Mouse (Mus musculus) forebrain, embryonic 15.5 days (tissue): ENCODE data around the gene Oprd1. TPM values are rescaled to one million over a fixed set of nuclear protein-coding genes. Genes with fewer than 3 reads are reported as not detected.

Experiments used
- ATAC-seq: fragments of 200-750 bp; cut with Nextera tagmentation; replicated peaks from 2 replicates; pipeline ENCODE4 v1.8.0; 2017; ENCODE audit warnings: mild to moderate bottlenecking, moderate TSS enrichment, moderate library complexity
- H3K27ac ChIP-seq: fragments of 300-500 bp; sonication (generic); replicated peaks from 2 replicates; pipeline ENCODE4 v1.5.1; 2015; ENCODE audit warnings: mild to moderate bottlenecking, inconsistent platforms
- H3K27me3 ChIP-seq: fragments of 300-500 bp; sonication (generic); 2 replicates; pipeline ENCODE4 v1.6.1; 2015; ENCODE audit warnings: inconsistent platforms
- H3K36me3 ChIP-seq: fragments of 300-500 bp; sonication (generic); 2 replicates; pipeline ENCODE4 v1.6.1; 2015; ENCODE audit warnings: mild to moderate bottlenecking, inconsistent platforms
- H3K4me1 ChIP-seq: fragments of 300-500 bp; sonication (generic); 2 replicates; pipeline ENCODE4 v1.6.1; 2015; ENCODE audit warnings: inconsistent platforms
- H3K4me2 ChIP-seq: fragments of 300-500 bp; sonication (generic); replicated peaks from 2 replicates; pipeline ENCODE4 v1.6.1; 2015; ENCODE audit warnings: mild to moderate bottlenecking, inconsistent platforms
- H3K4me3 ChIP-seq: fragments of 300-500 bp; sonication (generic); 2 replicates; pipeline ENCODE4 v1.5.1; 2015; ENCODE audit warnings: mild to moderate bottlenecking, inconsistent platforms
- H3K9ac ChIP-seq: fragments of 300-500 bp; sonication (generic); replicated peaks from 2 replicates; pipeline ENCODE4 v1.6.1; 2015; ENCODE audit warnings: mild to moderate bottlenecking, inconsistent platforms
- H3K9me3 ChIP-seq: fragments of 300-500 bp; sonication (generic); 2 replicates; pipeline ENCODE4 v1.6.1; 2016; ENCODE audit warnings: inconsistent platforms
- WGBS: fragments of 180-500 bp; shearing (Covaris S2); methylation state at CpG from one replicate; pipeline ENCODE4 v1.1.7; 2015; ENCODE audit warnings: mixed read lengths; 5-methylcytosine and 5-hydroxymethylcytosine counted together
- polyA plus RNA-seq: library from polyadenylated mRNA; unstranded; fragments of >200 nt; fragmentation: Nextera tagmentation; extraction: Ambion mirVana; gene quantifications from 2 replicates; pipeline ENCODE4 v1.2.1, GENCODE M21; 2015

The Oprd1 gene
- polyA plus RNA-seq, 1 experiment from 2014 or later = 0.11 TPM

- Histone ChIP-seq H3K4me3 (peak overlapping the region; percentile 56), H3K4me2 (peak overlapping the region; percentile 99), H3K4me1 (peaks cover 26% of the 10 kb centered on the region), H3K27me3 (peaks cover 59% of the 10 kb centered on the region), H3K9ac (0 out of 2 replicates have a peak overlapping the region, but pooled peaks have one; percentile 43), H3K36me3 (no peaks in the 10 kb centered on the region), H3K27ac (no peak overlapping the region), H3K9me3 (no peaks in the 10 kb centered on the region)
- 34% methylated on average over 1 of the region's 1 CpGs for WGBS
- ATAC-seq = no peak
Observed at GRCm38 (mm10) chr4:132075796-132076195, 68.5 kb downstream of the Oprd1 start.

- Histone ChIP-seq H3K27me3 (peaks cover 58% of the 10 kb centered on the region), H3K9ac (peak within 1 kb of the TSS; percentile 43), H3K9me3 (no peaks in the 10 kb centered on the region), H3K36me3 (no peaks in the 10 kb centered on the region), H3K4me2 (peak within 1 kb of the TSS; percentile 99), H3K4me3 (peak within 1 kb of the TSS; percentile 56), H3K27ac (no peak within 1 kb of the TSS), H3K4me1 (peaks cover 26% of the 10 kb centered on the region)
- 1% methylated on average over 47 of the region's 47 CpGs for WGBS
- peak; percentile 81 for ATAC-seq
Observed at GRCm38 (mm10) chr4:132074933-132075769, 69.1 kb downstream of the Oprd1 start, which contains the start of gene Epb41. TSS of gene Epb41 (minus strand) at chr4:132075321.

GRCm38 (mm10) chr4:132074077-132074932, 70.0 kb downstream of the Oprd1 start, which contains the start of gene Gm10300:
TSS of gene Gm10300 (plus strand) at chr4:132074697.
- H3K9me3 ChIP-seq = no peaks in the 10 kb centered on the region
- H3K4me2 ChIP-seq = peak within 1 kb of the TSS; percentile 99
- H3K27me3 ChIP-seq = peaks cover 56% of the 10 kb centered on the region
- H3K27ac ChIP-seq = no peak within 1 kb of the TSS
- peak; percentile 33 for ATAC-seq
- H3K9ac ChIP-seq = peak within 1 kb of the TSS; percentile 43
- peak within 1 kb of the TSS; percentile 56 for H3K4me3 ChIP-seq
- WGBS = under 1% methylated on average over 42 of the region's 42 CpGs
- peaks cover 24% of the 10 kb centered on the region for H3K4me1 ChIP-seq
- no peaks in the 10 kb centered on the region for H3K36me3 ChIP-seq

- Histone ChIP-seq H3K27me3 (peaks cover 52% of the 10 kb centered on the region), H3K36me3 (no peaks in the 10 kb centered on the region), H3K4me3 (no peak overlapping the region), H3K4me1 (peaks cover 23% of the 10 kb centered on the region), H3K9me3 (no peaks in the 10 kb centered on the region), H3K9ac (no peak overlapping the region), H3K27ac (no peak overlapping the region), H3K4me2 (no peak overlapping the region)
- ATAC-seq = no peak
- 63% methylated on average over 6 of the region's 6 CpGs for WGBS
Observed at GRCm38 (mm10) chr4:132072946-132073345, 71.3 kb downstream of the Oprd1 start.

- 79% methylated on average over 3 of the region's 3 CpGs for WGBS
- H3K36me3 ChIP-seq = no peaks in the 10 kb centered on the region
- H3K27ac ChIP-seq = no peak overlapping the region
- no peak for ATAC-seq
- peaks cover 23% of the 10 kb centered on the region for H3K4me1 ChIP-seq
- H3K4me2 ChIP-seq = no peak overlapping the region
- H3K9me3 ChIP-seq = no peaks in the 10 kb centered on the region
- H3K27me3 ChIP-seq = peaks cover 48% of the 10 kb centered on the region
- no peak overlapping the region for H3K9ac ChIP-seq
- no peak overlapping the region for H3K4me3 ChIP-seq
Observed at GRCm38 (mm10) chr4:132072156-132072555, 72.1 kb downstream of the Oprd1 start.

- 90% methylated on average over 2 of the region's 2 CpGs for WGBS
- no peak overlapping the region for H3K4me3 ChIP-seq
- H3K4me1 ChIP-seq = peaks cover 21% of the 10 kb centered on the region
- peaks cover 43% of the 10 kb centered on the region for H3K27me3 ChIP-seq
- H3K36me3 ChIP-seq = no peaks in the 10 kb centered on the region
- ATAC-seq = no peak
- no peak overlapping the region for H3K4me2 ChIP-seq
- H3K9ac ChIP-seq = no peak overlapping the region
- no peak overlapping the region for H3K27ac ChIP-seq
- H3K9me3 ChIP-seq = no peaks in the 10 kb centered on the region
Observed at GRCm38 (mm10) chr4:132071674-132072073, 72.6 kb downstream of the Oprd1 start.

GRCm38 (mm10) chr4:132067938-132068235, 76.4 kb downstream of the Oprd1 start:
- H3K27me3 ChIP-seq = peaks cover 11% of the 10 kb centered on the region
- 68% methylated on average over 2 of the region's 2 CpGs for WGBS
- no peaks in the 10 kb centered on the region for H3K36me3 ChIP-seq
- peaks cover 5% of the 10 kb centered on the region; the same call in 1 of the 2 replicates for H3K4me1 ChIP-seq
- no peak overlapping the region for H3K27ac ChIP-seq
- no peak for ATAC-seq
- H3K9ac ChIP-seq = no peak overlapping the region
- no peak overlapping the region for H3K4me3 ChIP-seq
- H3K9me3 ChIP-seq = no peaks in the 10 kb centered on the region
- H3K4me2 ChIP-seq = no peak overlapping the region

GRCm38 (mm10) chr4:132067112-132067937, 77.0 kb downstream of the Oprd1 start:
- 87% methylated on average over 14 of the region's 14 CpGs for WGBS
- Histone ChIP-seq H3K4me1 (peaks cover 5% of the 10 kb centered on the region; the same call in 1 of the 2 replicates), H3K9me3 (no peaks in the 10 kb centered on the region), H3K9ac (no peak overlapping the region), H3K27me3 (peaks cover 6% of the 10 kb centered on the region; the same call in 1 of the 2 replicates), H3K4me2 (no peak overlapping the region), H3K4me3 (no peak overlapping the region), H3K36me3 (no peaks in the 10 kb centered on the region), H3K27ac (no peak overlapping the region)
- ATAC-seq = no peak

GRCm38 (mm10) chr4:132066101-132066773, 78.0 kb downstream of the Oprd1 start:
- Histone ChIP-seq H3K9ac (no peak overlapping the region), H3K4me1 (peaks cover 5% of the 10 kb centered on the region; the same call in 1 of the 2 replicates), H3K4me2 (no peak overlapping the region), H3K27ac (no peak overlapping the region), H3K4me3 (no peak overlapping the region), H3K9me3 (no peaks in the 10 kb centered on the region), H3K36me3 (no peaks in the 10 kb centered on the region), H3K27me3 (peaks cover 3% of the 10 kb centered on the region; the same call in 1 of the 2 replicates)
- 49% methylated on average over 10 of the region's 10 CpGs for WGBS
- ATAC-seq = no peak

GRCm38 (mm10) chr4:132065578-132065977, 78.7 kb downstream of the Oprd1 start:
- WGBS = 90% methylated on average over 3 of the region's 3 CpGs
- H3K36me3 ChIP-seq = no peaks in the 10 kb centered on the region
- no peaks in the 10 kb centered on the region for H3K9me3 ChIP-seq
- H3K4me2 ChIP-seq = no peak overlapping the region
- peaks cover 5% of the 10 kb centered on the region; the same call in 1 of the 2 replicates for H3K4me1 ChIP-seq
- no peak for ATAC-seq
- no peak overlapping the region for H3K4me3 ChIP-seq
- H3K27me3 ChIP-seq = peaks cover 3% of the 10 kb centered on the region; the same call in 1 of the 2 replicates
- no peak overlapping the region for H3K9ac ChIP-seq
- H3K27ac ChIP-seq = no peak overlapping the region

- no peaks in the 10 kb centered on the region for H3K9me3 ChIP-seq
- no peak overlapping the region for H3K4me2 ChIP-seq
- H3K4me3 ChIP-seq = no peak overlapping the region
- H3K9ac ChIP-seq = no peak overlapping the region
- H3K36me3 ChIP-seq = no peaks in the 10 kb centered on the region
- 96% methylated on average over 5 of the region's 5 CpGs for WGBS
- no peak for ATAC-seq
- peaks cover 3% of the 10 kb centered on the region; the same call in 1 of the 2 replicates for H3K27me3 ChIP-seq
- no peak overlapping the region for H3K27ac ChIP-seq
- H3K4me1 ChIP-seq = peaks cover 5% of the 10 kb centered on the region; the same call in 1 of the 2 replicates
Observed at GRCm38 (mm10) chr4:132064550-132064949, 79.7 kb downstream of the Oprd1 start.
